Mouse (Mus musculus) liver, embryonic 13.5 days (tissue): ENCODE measurements around the gene Gramd1b. TPM values are rescaled to one million over a fixed set of nuclear protein-coding genes. Genes with fewer than 3 reads are reported as not detected.

Experiments
- ATAC-seq: fragments of 200-750 bp; cut with Nextera tagmentation; 2 replicates; pipeline ENCODE4 v1.8.0; 2017; ENCODE audit warnings: low read depth, mild to moderate bottlenecking, moderate number of reproducible peaks, moderate library complexity
- DNase-seq: peaks from one replicate; pipeline ENCODE4 v3.0.0; 2022
- H3K27ac ChIP-seq: fragments of 300-500 bp; sonication (generic); 2 replicates; pipeline ENCODE4 v1.5.1; 2015; ENCODE audit warnings: moderate library complexity, mild to moderate bottlenecking, inconsistent platforms
- H3K27me3 ChIP-seq: fragments of 300-500 bp; sonication (generic); 2 replicates; pipeline ENCODE4 v1.6.1; 2015; ENCODE audit warnings: mild to moderate bottlenecking, inconsistent platforms
- H3K36me3 ChIP-seq: fragments of 300-500 bp; sonication (generic); 2 replicates; pipeline ENCODE4 v1.6.1; 2015; ENCODE audit warnings: mild to moderate bottlenecking, inconsistent platforms
- H3K4me1 ChIP-seq: fragments of 300-500 bp; sonication (generic); replicated peaks from 2 replicates; pipeline ENCODE4 v1.6.1; 2015; ENCODE audit warnings: inconsistent platforms
- H3K4me2 ChIP-seq: fragments of 300-500 bp; sonication (generic); 2 replicates; pipeline ENCODE4 v1.6.1; 2015; ENCODE audit warnings: inconsistent platforms, mild to moderate bottlenecking, moderate library complexity
- H3K4me3 ChIP-seq: fragments of 300-500 bp; sonication (generic); replicated peaks from 2 replicates; pipeline ENCODE4 v1.5.1; 2015; ENCODE audit warnings: mild to moderate bottlenecking, inconsistent platforms
- H3K9ac ChIP-seq: fragments of 300-500 bp; sonication (generic); 2 replicates; pipeline ENCODE4 v1.6.1; 2015; ENCODE audit warnings: mild to moderate bottlenecking, inconsistent platforms
- H3K9me3 ChIP-seq: fragments of 300-500 bp; sonication (generic); replicated peaks from 2 replicates; pipeline ENCODE4 v1.6.1; 2016; ENCODE audit warnings: inconsistent platforms
- WGBS: fragments of 180-500 bp; shearing (Covaris S2); methylation state at CpG from one replicate; pipeline ENCODE4 v1.1.7; 2015; ENCODE audit not compliant: insufficient replicate concordance; 5-methylcytosine and 5-hydroxymethylcytosine counted together
- polyA plus RNA-seq: library from polyadenylated mRNA; unstranded; fragments of >200 nt; fragmentation: Nextera tagmentation; extraction: Ambion mirVana; gene quantifications from 2 replicates; pipeline ENCODE4 v1.2.1, GENCODE M21; 2015

The Gramd1b gene
- polyA plus RNA-seq, 1 experiment from 2014 or later, result 0.44 TPM

DNA sequence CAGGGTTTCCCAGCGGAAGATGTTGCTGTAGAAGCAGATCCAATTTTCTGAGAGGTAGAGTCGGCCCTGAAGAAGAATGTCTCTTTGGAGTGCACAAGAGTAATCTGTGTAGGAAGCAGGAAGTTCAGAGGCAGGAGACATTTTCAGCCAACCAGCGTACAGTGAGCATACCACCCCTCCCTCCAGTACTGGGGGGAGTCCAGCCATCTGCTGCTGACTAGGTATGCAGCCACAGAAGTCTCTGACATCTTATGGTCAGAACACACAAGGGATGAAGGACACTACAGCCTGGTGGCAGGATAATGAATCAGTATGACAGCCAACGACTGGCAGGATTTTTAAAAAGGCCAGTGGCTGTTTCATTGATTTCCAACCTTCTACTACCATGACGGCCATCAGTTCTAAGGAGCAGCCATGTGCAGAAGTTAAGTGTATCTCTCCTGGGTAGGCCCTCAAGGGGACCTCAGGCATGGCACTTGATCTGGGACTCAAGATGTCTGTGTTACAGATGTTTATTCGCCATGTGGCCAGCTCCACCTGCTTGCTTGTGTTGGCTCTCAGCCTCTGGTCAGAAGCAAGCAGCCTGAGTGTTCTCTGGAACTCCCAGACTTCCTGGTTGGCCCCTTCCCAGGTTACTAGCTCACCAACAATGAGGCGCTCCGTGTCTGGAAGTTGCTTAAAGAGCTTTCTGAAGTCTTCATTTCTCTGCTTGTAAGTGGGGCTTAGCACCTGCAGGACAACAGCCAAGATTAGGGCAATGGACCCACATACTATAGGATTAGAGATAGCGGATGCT lies 214.1 kb downstream of the Gramd1b start:
- no peak overlapping the region for H3K27ac ChIP-seq
- H3K4me3 ChIP-seq, result no peak overlapping the region
- no peak overlapping the region for H3K9ac ChIP-seq
- no peaks in the 10 kb centered on the region for H3K9me3 ChIP-seq
- DNase-seq, result no peak
- H3K4me2 ChIP-seq, result no peak overlapping the region
- ATAC-seq, result no peak
- 68% methylated on average over 9 of the region's 9 CpGs for WGBS
- no peaks in the 10 kb centered on the region for H3K36me3 ChIP-seq
- H3K4me1 ChIP-seq, result peaks cover 14% of the 10 kb centered on the region
- H3K27me3 ChIP-seq, result no peaks in the 10 kb centered on the region

DNA sequence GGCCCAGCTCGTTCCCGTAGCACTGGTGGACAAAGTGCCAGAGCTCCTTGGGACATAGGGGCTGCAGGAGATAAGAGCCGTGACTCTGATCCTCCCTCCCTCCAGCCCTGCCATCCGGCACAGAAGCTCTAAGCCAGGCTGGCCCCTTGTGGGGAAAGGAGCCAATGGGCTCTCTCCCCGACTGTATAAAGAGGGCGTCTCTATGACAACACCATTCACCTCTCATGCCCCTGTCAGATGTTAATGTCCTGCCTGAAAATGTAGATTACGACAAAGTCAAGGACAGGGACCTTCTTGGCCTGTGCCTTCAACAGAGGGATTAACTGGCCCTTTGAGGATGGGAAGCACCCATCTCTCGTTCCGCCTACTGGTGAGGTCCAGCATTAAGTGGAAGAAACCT lies 219.4 kb downstream of the Gramd1b start:
- Histone ChIP-seq H3K27ac (no peak overlapping the region), H3K4me2 (no peak overlapping the region), H3K36me3 (no peaks in the 10 kb centered on the region), H3K4me1 (no peaks in the 10 kb centered on the region), H3K27me3 (no peaks in the 10 kb centered on the region), H3K9me3 (no peaks in the 10 kb centered on the region), H3K4me3 (no peak overlapping the region), H3K9ac (no peak overlapping the region)
- ATAC-seq (no peak), DNase-seq (no peak)
- WGBS, result 71% methylated on average over 9 of the region's 9 CpGs

DNA sequence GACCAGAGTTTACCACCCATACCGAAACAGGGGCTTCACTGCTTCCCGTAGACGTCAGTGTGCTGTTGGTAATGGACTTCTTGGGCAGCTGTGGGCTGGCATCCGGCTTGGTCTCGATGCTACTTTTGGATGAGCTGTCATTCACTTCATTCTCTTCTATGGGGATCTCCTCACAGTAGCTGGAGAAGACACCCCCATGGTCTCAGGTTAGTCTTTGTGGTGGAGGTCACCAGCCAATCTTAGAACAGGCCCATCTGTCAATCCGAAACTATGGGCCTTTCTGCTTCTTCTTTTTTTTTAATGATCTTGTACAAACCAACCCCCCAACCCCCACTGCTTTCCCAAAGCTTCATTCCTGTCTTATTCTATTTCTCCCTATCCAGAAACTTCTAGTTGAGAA lies 221.3 kb downstream of the Gramd1b start:
- H3K27ac ChIP-seq, result no peak overlapping the region
- H3K4me2 ChIP-seq, result no peak overlapping the region
- WGBS, result 74% methylated on average over 6 of the region's 6 CpGs
- H3K9ac ChIP-seq, result no peak overlapping the region
- no peaks in the 10 kb centered on the region for H3K27me3 ChIP-seq
- ATAC-seq, result no peak
- H3K4me1 ChIP-seq, result no peaks in the 10 kb centered on the region
- no peaks in the 10 kb centered on the region for H3K36me3 ChIP-seq
- H3K4me3 ChIP-seq, result no peak overlapping the region
- DNase-seq, result no peak
- no peaks in the 10 kb centered on the region for H3K9me3 ChIP-seq

DNA sequence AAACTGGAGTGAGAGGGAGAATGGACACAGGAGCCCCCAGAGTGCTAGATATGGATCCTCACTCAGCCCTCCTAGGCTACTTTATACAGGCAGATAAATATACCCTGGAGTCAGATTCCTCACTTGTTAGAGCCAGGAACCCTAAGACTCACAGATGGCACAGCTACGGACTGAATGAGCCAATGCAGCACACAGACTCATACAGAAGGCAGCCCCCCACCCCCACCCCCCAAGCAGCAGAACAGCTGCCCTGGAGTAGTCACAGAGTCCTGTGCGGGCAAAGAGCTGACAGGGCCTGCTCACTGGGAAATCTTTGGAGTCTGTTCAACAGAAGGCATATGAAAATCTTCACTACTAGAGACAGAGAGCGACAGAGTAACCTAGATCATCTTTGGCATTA lies 223.9 kb downstream of the Gramd1b start:
- no peak overlapping the region for H3K4me3 ChIP-seq
- no peaks in the 10 kb centered on the region for H3K27me3 ChIP-seq
- WGBS, result 71% methylated on average over 3 of the region's 3 CpGs
- H3K27ac ChIP-seq, result no peak overlapping the region
- no peak for DNase-seq
- no peaks in the 10 kb centered on the region for H3K9me3 ChIP-seq
- H3K4me2 ChIP-seq, result no peak overlapping the region
- no peak overlapping the region for H3K9ac ChIP-seq
- H3K36me3 ChIP-seq, result 0 out of 2 replicates have a peak, but pooled peaks cover 3% of the 10 kb centered on the region
- H3K4me1 ChIP-seq, result no peaks in the 10 kb centered on the region
- ATAC-seq, result no peak

DNA sequence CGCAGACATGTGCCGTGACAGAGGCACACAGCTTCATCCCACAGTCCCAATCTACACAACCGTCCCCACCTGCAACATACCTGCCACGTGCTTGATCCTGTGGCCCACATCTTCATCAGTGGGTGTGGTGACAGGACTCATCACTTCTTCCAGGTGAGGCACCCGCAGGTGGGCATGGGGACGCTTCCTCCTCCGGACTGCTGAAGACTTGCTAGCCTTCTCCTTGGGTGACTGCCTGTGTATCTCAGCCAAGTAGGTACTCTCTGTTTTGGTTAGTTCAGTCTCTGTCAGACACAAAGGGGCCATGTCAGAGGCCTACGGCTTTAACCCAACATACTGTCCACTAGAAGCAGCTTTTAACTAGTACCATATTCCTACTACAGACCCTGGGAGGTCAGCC lies 226.9 kb downstream of the Gramd1b start:
- WGBS, result 84% methylated on average over 8 of the region's 8 CpGs
- Histone ChIP-seq H3K9me3 (no peaks in the 10 kb centered on the region), H3K4me2 (no peak overlapping the region), H3K4me3 (no peak overlapping the region), H3K27me3 (no peaks in the 10 kb centered on the region), H3K27ac (no peak overlapping the region), H3K4me1 (no peaks in the 10 kb centered on the region), H3K36me3 (0 out of 2 replicates have a peak, but pooled peaks cover 3% of the 10 kb centered on the region), H3K9ac (no peak overlapping the region)
- ATAC-seq (no peak), DNase-seq (no peak)

DNA sequence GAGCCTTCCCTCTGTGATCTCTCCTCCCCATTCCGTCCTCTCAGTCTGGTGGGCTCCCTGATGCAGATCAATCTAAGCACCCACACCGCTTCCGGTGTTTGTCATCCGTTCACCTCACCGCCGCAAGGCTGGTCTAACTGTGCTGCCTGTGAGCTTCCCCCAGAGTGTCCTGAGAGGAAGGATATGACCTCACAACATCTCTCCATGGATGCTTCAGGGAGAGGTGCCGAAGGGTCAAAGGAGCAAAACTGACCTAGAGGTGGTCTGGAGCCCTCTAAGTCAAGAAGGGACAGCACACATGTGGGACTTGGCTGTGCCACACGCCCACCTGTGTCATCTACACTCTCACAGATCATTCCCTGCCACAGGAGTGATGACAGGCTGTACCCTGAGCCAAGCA lies 228.8 kb downstream of the Gramd1b start:
- no peak for DNase-seq
- no peaks in the 10 kb centered on the region for H3K9me3 ChIP-seq
- H3K9ac ChIP-seq, result no peak overlapping the region
- 0 out of 2 replicates have a peak, but pooled peaks cover 3% of the 10 kb centered on the region for H3K36me3 ChIP-seq
- no peaks in the 10 kb centered on the region for H3K27me3 ChIP-seq
- no peaks in the 10 kb centered on the region for H3K4me1 ChIP-seq
- no peak overlapping the region for H3K4me2 ChIP-seq
- WGBS, result 64% methylated on average over 8 of the region's 8 CpGs
- no peak overlapping the region for H3K27ac ChIP-seq
- H3K4me3 ChIP-seq, result no peak overlapping the region
- no peak for ATAC-seq

DNA sequence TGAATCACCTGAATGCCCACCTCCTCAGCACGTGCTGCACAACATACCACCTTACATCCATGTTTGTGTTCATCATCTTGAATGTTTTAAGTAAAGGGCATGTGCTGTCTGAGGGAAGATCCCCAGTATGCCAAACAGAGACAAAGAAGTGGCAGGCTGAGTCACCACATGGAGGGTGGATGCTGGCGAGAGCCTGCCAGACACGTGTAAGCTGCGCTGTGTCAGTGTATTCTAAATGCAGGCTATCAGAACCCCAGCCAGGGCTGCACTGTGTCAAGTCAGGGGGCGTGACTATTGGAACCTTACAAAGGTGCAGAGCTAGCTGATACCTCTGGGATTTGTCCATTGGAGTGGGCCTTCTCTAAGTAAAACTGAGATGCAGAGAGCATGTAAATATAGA lies 229.7 kb downstream of the Gramd1b start:
- DNase-seq, result no peak
- Histone ChIP-seq H3K4me3 (no peak overlapping the region), H3K4me1 (no peaks in the 10 kb centered on the region)

DNA sequence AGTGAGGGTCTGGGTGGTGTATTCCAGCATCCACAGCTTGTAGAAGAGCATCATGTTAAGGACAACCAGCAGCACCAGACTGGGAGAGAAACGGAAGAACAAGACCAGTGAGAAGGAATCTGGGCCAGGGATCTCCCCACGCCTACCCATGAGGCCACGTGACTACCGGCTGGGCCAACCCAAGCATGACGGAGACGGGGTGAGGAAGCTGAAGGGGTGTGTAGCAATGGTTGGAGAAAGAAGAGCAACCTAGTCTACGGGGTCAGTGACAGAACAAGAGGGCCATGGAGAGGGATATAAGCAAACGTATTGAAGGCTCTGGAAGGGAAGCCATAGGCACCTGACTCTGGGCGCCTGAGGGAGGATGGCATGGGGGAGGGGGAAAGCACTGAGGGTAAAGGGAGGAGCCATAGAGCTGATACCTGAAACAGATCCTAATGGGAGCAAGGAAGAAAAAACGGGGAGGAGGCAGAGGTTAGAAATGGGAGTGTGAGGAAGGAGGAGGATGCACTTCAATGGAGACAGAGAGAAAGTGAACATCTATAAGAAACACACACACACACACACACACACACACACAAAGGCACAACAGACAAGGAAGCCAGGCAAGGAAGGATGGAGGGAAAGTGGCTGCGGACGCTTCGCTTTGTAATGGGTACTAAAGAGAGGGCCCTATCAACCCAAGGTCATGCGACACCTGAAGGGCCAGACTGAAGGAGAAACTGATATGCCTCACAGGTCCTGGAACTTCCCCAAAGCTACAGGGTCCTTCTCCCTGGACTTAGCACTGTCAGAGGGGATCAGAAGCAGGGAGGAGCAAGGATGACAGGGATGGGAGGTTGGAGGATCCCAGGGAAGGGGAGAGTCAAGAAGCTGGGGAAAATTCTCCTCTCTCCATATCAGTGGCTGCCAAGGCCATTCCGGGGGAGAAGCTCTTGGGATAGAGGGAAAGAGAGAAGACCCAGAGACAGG lies 230.9 kb downstream of the Gramd1b start:
- Histone ChIP-seq H3K27me3 (no peaks in the 10 kb centered on the region), H3K9ac (no peak overlapping the region), H3K36me3 (0 out of 2 replicates have a peak, but pooled peaks cover 3% of the 10 kb centered on the region), H3K4me3 (no peak overlapping the region), H3K4me2 (no peak overlapping the region), H3K4me1 (no peaks in the 10 kb centered on the region), H3K9me3 (no peaks in the 10 kb centered on the region), H3K27ac (no peak overlapping the region)
- no peak for ATAC-seq
- DNase-seq, result no peak
- 72% methylated on average over 15 of the region's 15 CpGs for WGBS

More for the DNA sequence above, 229.7 kb downstream of the Gramd1b start:
- H3K4me2 ChIP-seq, result no peak overlapping the region
- H3K36me3 ChIP-seq, result 0 out of 2 replicates have a peak, but pooled peaks cover 3% of the 10 kb centered on the region
- H3K27ac ChIP-seq, result no peak overlapping the region
- H3K9ac ChIP-seq, result no peak overlapping the region
- no peaks in the 10 kb centered on the region for H3K9me3 ChIP-seq
- H3K27me3 ChIP-seq, result no peaks in the 10 kb centered on the region
- WGBS, result 75% methylated on average over 5 of the region's 5 CpGs
- no peak for ATAC-seq

DNA sequence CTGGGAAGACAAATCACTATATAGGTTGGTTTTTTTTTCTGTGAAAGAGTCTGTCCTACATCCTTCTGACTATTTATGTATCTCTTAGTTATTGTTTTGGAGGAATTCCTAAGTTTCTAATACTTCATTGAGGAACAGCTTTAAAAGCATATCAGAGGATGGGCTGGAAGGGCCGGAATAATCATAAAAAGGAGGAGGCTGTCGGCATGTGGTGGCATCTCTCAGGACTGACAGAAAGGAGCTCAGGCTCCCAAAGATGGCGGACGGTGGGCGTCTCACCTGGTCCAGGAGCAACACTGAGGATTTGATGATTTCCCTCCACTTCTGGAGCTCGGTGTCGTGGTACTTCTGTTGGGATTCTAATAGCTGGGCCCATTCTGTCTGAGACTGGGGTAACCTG lies 231.9 kb downstream of the Gramd1b start:
- H3K27me3 ChIP-seq, result no peaks in the 10 kb centered on the region
- WGBS, result 77% methylated on average over 7 of the region's 7 CpGs
- H3K4me3 ChIP-seq, result no peak overlapping the region
- no peaks in the 10 kb centered on the region for H3K4me1 ChIP-seq
- DNase-seq (no peak), ATAC-seq (no peak)
- H3K9ac ChIP-seq, result no peak overlapping the region
- no peak overlapping the region for H3K27ac ChIP-seq
- no peak overlapping the region for H3K4me2 ChIP-seq
- 0 out of 2 replicates have a peak, but pooled peaks cover 3% of the 10 kb centered on the region for H3K36me3 ChIP-seq
- H3K9me3 ChIP-seq, result no peaks in the 10 kb centered on the region

DNA sequence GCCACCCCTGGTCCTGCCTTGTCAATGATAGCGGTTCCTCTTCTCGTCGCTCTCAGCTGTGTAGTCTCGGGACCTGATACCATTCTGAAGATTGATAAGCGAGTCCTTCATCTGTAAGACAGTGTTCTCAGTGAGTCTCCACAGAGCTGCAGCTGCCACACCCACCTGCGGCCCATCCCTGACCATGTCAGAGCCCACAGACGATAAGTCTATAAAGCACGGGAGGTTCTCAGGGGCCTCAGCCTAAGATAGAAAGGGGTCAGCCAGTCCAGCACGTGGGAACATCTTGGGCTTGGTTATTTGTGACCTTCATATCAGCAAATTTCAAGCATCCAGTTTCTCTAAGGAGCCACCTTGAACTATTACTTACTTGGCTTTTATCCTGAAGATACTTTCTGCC lies 233.2 kb downstream of the Gramd1b start:
- Histone ChIP-seq H3K4me3 (no peak overlapping the region), H3K27me3 (no peaks in the 10 kb centered on the region), H3K4me1 (no peaks in the 10 kb centered on the region), H3K9me3 (no peaks in the 10 kb centered on the region), H3K4me2 (no peak overlapping the region), H3K9ac (no peak overlapping the region), H3K27ac (no peak overlapping the region), H3K36me3 (no peaks in the 10 kb centered on the region)
- 63% methylated on average over 9 of the region's 9 CpGs for WGBS
- DNase-seq, result no peak
- ATAC-seq, result no peak

DNA sequence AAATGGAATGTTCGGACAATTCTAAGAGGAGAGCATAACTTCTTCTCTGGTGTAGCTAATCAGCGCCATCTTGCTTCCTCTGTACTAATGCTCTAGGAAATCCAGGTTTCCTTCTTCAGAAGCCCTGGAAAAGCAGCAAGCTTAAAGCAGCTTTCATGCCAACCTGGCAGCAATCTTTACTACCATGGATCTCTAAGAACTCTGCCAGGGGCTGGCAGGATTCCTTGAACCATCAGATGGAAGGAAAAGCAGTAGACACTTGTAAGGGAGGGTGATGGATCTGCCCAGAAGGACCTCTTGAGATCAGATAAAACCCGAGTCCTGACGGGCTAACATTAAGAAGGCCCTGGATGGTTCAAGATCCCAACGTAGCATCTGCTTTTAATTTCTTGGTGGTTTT lies 234.9 kb downstream of the Gramd1b start:
- Histone ChIP-seq H3K27ac (no peak overlapping the region), H3K4me1 (no peaks in the 10 kb centered on the region), H3K9me3 (no peaks in the 10 kb centered on the region), H3K9ac (no peak overlapping the region), H3K4me2 (no peak overlapping the region), H3K27me3 (no peaks in the 10 kb centered on the region), H3K36me3 (no peaks in the 10 kb centered on the region), H3K4me3 (no peak overlapping the region)
- WGBS, result 70% methylated on average over 5 of the region's 5 CpGs
- DNase-seq, result no peak
- ATAC-seq, result no peak
